Mouse (Mus musculus) ES-Bruce4 (cell line): ENCODE measurements at regions not wholly inside any gene's neighbourhood (a gene's known extent, or its start where the extent isn't known, plus 50 kb on each side); places are given as distances from the start of the nearest gene placed in this dataset.

Source experiments
- H3K27ac ChIP-seq: 2 replicates; pipeline ENCODE4 v1.5.1; 2012; ENCODE audit warnings: low read length, inconsistent platforms; ENCODE audit not compliant: insufficient read depth
- H3K27me3 ChIP-seq: 2 replicates; pipeline ENCODE4 v1.6.1; 2012; ENCODE audit warnings: mild to moderate bottlenecking, low read length, inconsistent platforms; ENCODE audit not compliant: control insufficient read depth, poor library complexity, insufficient read depth, severe bottlenecking
- H3K36me3 ChIP-seq: 2 replicates; pipeline ENCODE4 v1.6.1; 2012; ENCODE audit warnings: inconsistent platforms, mild to moderate bottlenecking, low read length, moderate library complexity; ENCODE audit not compliant: control insufficient read depth, poor library complexity, insufficient read depth, severe bottlenecking
- H3K4me1 ChIP-seq: one replicate; pipeline ENCODE4 v1.8.1; 2011; ENCODE audit warnings: low read length; ENCODE audit not compliant: control insufficient read depth, insufficient read depth
- H3K4me3 ChIP-seq: 2 replicates; pipeline ENCODE4 v1.5.1; 2011; ENCODE audit warnings: low read depth, mild to moderate bottlenecking, low read length
- H3K9ac ChIP-seq: 2 replicates; pipeline ENCODE4 v1.6.1; 2012; ENCODE audit warnings: low read depth, mild to moderate bottlenecking, inconsistent platforms; ENCODE audit not compliant: poor library complexity, severe bottlenecking
- H3K9me3 ChIP-seq: replicated peaks from 2 replicates; pipeline ENCODE4 v1.6.1; 2012; ENCODE audit warnings: mild to moderate bottlenecking, low read length, inconsistent platforms; ENCODE audit not compliant: control insufficient read depth, poor library complexity, insufficient read depth, severe bottlenecking
- CTCF ChIP-seq: IDR thresholded peaks from one replicate; pipeline ENCODE4 v1.8.1; 2011; ENCODE audit warnings: low read depth, low read length
- EP300 ChIP-seq: IDR thresholded peaks from 2 replicates; pipeline ENCODE4 v1.6.1; 2011; ENCODE audit warnings: low read depth, low read length; ENCODE audit not compliant: insufficient read depth
- POLR2A ChIP-seq: IDR thresholded peaks from one replicate; pipeline ENCODE4 v1.8.1; 2011; ENCODE audit warnings: low read length; ENCODE audit not compliant: insufficient read depth

DNA sequence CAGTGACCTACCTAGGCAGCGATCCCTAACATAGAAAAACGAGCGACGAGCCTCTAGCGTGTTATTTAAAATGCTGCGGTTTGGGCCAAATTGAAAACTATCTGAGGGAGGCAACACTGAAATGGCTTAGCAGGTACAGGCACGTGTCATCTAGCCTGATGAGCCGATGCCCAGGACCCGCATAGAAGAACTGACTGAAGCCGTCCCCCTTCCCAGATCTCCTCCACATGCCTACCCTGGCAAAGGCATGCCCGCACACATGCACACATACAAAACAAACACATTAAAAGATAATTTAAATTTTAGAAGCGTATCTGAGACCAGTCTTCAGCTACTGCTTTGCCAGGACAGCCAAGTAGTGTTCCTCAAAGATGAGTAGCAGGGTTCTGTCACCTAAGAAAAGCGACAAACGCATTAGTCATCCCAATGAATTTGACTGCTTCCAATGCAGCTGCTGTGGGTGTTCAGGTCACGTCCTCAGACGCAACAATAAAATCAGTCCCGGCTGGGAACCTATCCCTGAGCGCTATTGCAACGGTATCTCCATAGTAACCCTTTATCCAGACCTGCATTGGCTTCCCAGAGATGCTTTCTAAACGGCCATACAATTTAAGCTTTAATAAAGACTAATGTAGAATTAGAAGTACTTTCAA is 577.0 kb upstream of the Gm10131 start:
- H3K27ac ChIP-seq, result no peak overlapping the region
- peaks cover 11% of the 10 kb centered on the region for H3K9me3 ChIP-seq
- H3K36me3 ChIP-seq, result no peaks in the 10 kb centered on the region
- no peak overlapping the region for H3K9ac ChIP-seq
- H3K27me3 ChIP-seq, result no peaks in the 10 kb centered on the region
- no peak overlapping the region for H3K4me3 ChIP-seq
- no peak for TF ChIP-seq EP300
- H3K4me1 ChIP-seq, result peaks cover 4% of the 10 kb centered on the region

DNA sequence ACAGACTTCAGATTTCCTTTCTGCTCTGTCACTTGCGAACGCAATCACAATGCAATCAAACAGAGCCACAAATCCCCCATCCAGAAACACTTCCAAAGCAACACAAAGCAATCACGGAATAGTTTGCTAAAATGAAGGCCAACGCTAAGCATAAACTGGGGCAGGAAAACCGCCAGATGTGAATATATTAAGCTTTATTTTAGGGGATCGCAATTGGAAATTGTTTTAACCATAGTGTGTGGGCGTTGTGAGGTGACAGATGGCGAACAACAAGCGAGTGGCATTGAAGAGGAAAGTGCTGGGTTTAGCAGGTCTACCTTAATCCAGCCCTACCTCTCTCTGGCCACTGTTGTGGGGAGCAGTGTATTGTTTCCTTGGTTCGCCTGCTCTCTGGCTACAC is 574.8 kb upstream of the Gm10131 start:
- H3K9me3 ChIP-seq, result peaks cover 11% of the 10 kb centered on the region
- H3K27ac ChIP-seq, result no peak overlapping the region
- H3K36me3 ChIP-seq, result no peaks in the 10 kb centered on the region
- no peak overlapping the region for H3K4me3 ChIP-seq
- H3K4me1 ChIP-seq, result peaks cover 3% of the 10 kb centered on the region
- H3K27me3 ChIP-seq, result no peaks in the 10 kb centered on the region
- H3K9ac ChIP-seq, result no peak overlapping the region
- TF ChIP-seq CTCF, result no peak
- TF ChIP-seq POLR2A, result no peak
- TF ChIP-seq EP300, result no peak

DNA sequence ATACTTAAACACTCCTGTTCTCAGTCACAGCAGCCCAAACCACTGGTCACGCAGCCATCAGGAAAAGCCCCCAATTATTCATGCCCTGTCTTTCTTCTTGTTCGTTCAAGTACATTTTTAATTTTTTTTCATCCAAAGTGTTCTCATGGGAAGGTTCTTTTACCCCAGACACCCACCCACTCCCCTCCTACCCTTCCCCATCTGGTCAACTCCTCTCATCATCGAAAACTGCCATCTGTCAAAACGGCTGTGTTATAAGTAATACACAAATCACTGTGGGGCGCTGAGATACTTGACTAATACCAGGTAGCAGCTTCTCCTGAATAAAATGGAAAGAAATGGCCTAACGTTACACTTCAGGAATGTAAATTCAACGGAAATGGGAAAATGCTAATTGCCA is 573.1 kb upstream of the Gm10131 start:
- H3K9me3 ChIP-seq, result peaks cover 11% of the 10 kb centered on the region
- H3K9ac ChIP-seq, result no peak overlapping the region
- H3K27ac ChIP-seq, result no peak overlapping the region
- H3K27me3 ChIP-seq, result no peaks in the 10 kb centered on the region
- no peaks in the 10 kb centered on the region for H3K4me1 ChIP-seq
- no peaks in the 10 kb centered on the region for H3K36me3 ChIP-seq
- H3K4me3 ChIP-seq, result no peak overlapping the region
- TF ChIP-seq POLR2A, result no peak
- TF ChIP-seq EP300, result no peak
- no peak for TF ChIP-seq CTCF

- no peak overlapping the region for H3K27ac ChIP-seq
- H3K27me3 ChIP-seq, result no peaks in the 10 kb centered on the region
- no peak overlapping the region for H3K9ac ChIP-seq
- peaks cover 8% of the 10 kb centered on the region for H3K9me3 ChIP-seq
- no peaks in the 10 kb centered on the region for H3K4me1 ChIP-seq
- no peak overlapping the region for H3K4me3 ChIP-seq
- TF ChIP-seq EP300 (no peak), POLR2A (no peak), CTCF (no peak)
- H3K36me3 ChIP-seq, result no peaks in the 10 kb centered on the region
Measured at GRCm38 (mm10) chr8:34683173-34683572, 571.6 kb upstream of the Gm10131 start.

GRCm38 (mm10) chr8:34682221-34682620 is 570.7 kb upstream of the Gm10131 start:
- Histone ChIP-seq H3K9me3 (peaks cover 1% of the 10 kb centered on the region; the same call in 1 of the 2 replicates), H3K4me1 (no peaks in the 10 kb centered on the region), H3K36me3 (no peaks in the 10 kb centered on the region), H3K4me3 (no peak overlapping the region), H3K9ac (no peak overlapping the region), H3K27ac (no peak overlapping the region), H3K27me3 (no peaks in the 10 kb centered on the region)
- no peak for TF ChIP-seq EP300
- TF ChIP-seq CTCF, result no peak
- TF ChIP-seq POLR2A, result no peak

DNA sequence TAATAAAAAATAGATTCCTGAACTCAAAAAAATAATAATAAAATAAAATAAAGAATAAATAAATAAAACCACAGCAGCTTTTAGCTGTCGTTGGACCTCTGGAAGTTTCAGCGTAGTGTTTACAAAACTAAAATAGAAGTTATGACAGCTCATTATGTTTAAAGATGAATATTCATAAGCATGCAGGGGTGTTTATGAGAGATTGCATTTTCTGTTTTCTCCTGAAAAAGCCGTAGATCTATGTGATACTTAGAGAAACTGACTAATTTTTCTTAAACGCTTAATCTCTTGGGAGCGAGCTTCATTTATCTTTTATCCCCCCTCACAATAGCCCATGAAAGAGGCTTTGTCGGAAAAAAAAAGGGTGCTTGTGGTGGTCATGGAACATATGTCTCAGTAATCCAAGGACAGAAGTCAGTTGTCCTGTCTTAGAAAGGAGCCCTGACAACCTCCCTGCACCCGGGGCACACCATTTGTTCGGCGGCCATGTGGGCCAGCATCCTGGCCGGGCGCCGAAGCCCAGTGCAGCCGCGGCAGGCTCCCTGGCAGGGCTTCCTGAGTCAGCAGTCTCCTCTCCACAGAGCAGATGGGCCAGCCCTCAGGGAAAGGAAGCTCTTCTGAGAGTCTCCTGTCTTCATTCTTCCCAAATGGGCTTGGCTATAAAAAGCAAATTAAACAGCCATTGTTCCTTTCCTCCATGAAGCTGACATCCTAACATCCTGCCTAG is 568.2 kb upstream of the Gm10131 start:
- H3K27ac ChIP-seq, result peak overlapping the region; percentile 2; the same call in 1 of the 2 replicates
- TF ChIP-seq POLR2A (no peak), CTCF (no peak), EP300 (no peak)
- no peaks in the 10 kb centered on the region for H3K36me3 ChIP-seq
- H3K4me1 ChIP-seq, result no peaks in the 10 kb centered on the region
- H3K9me3 ChIP-seq, result no peaks in the 10 kb centered on the region
- no peak overlapping the region; the same call in 1 of the 2 replicates for H3K4me3 ChIP-seq
- peak overlapping the region; percentile 16 for H3K9ac ChIP-seq
- H3K27me3 ChIP-seq, result 0 out of 2 replicates have a peak, but pooled peaks cover 2% of the 10 kb centered on the region
